Mouse (Mus musculus) heart, postnatal 14 days (tissue): ENCODE data around the gene Zfp382. TPM values are rescaled to one million over a fixed set of nuclear protein-coding genes. Genes with fewer than 3 reads are reported as not detected.

Experiments
- microRNA-seq, 2 experiments: library from miRNA; unstranded; fragments of <30 nt; microRNA quantifications; one replicate each; pipeline ENCODE4 v1.2.0; 2021 to 2022
- total RNA-seq, 2 experiments: library from RNA; stranded (reverse); gene quantifications; 2 replicates each; pipeline ENCODE4 v1.2.3; 2021

Gene Zfp382
- total RNA-seq, 2 experiments from 2014 or later, result 4.2 to 4.4 TPM

Small RNA genes lying within 50 kb of the gene (microRNA-seq; reads per million reads assigned to microRNA genes)
- 0 reads per million in 2 experiments for gene Gm23368

Other genes with a start within 250 kb of the Zfp382 start
- gene Zfp27, start 215.4 kb upstream of the Zfp382 start, total RNA-seq, result 10 to 100 TPM in 1 of 2 experiments, 1 to 10 TPM in 1; 9.7 to 10.4 TPM
- 1 to 10 TPM; 7.3 to 8.1 TPM for gene Zfp383, start 213.7 kb upstream of the Zfp382 start, total RNA-seq
- gene Zfp74, start 167.9 kb upstream of the Zfp382 start, total RNA-seq, result 1 to 10 TPM; 6.1 to 6.4 TPM
- gene Zfp568, start 138.0 kb upstream of the Zfp382 start, total RNA-seq, result 10 to 100 TPM; 32.0 to 41.7 TPM
- 1 to 10 TPM; 2.2 to 3.3 TPM for gene Zfp14, start 70.6 kb upstream of the Zfp382 start, total RNA-seq
- 1 to 10 TPM; 2.0 to 2.1 TPM for gene Zfp82, start 49.0 kb upstream of the Zfp382 start, total RNA-seq
- gene Gm26920, start 31.5 kb upstream of the Zfp382 start, total RNA-seq, result not detected
- gene Zfp566, start 31.4 kb upstream of the Zfp382 start, total RNA-seq, result 1 to 10 TPM; 1.5 to 1.8 TPM
- gene Zfp260, start 27.2 kb upstream of the Zfp382 start, total RNA-seq, result 10 to 100 TPM; 35.9 to 40.9 TPM
- gene Zfp146, start 47.8 kb downstream of the Zfp382 start, total RNA-seq, result 10 to 100 TPM; 29.6 to 34.9 TPM
- 1,000 to 10,000 TPM; 1,873 to 1,882 TPM for gene Cox7a1, start 62.2 kb downstream of the Zfp382 start, total RNA-seq
- 100 to 1,000 TPM; 285 to 301 TPM for gene Capns1, start 76.9 kb downstream of the Zfp382 start, total RNA-seq
- gene Polr2i, start 110.0 kb downstream of the Zfp382 start, total RNA-seq, result 10 to 100 TPM; 52.8 to 55.5 TPM
- gene Tbcb, start 110.3 kb downstream of the Zfp382 start, total RNA-seq, result 10 to 100 TPM; 47.4 to 60.8 TPM
- not detected for gene Ovol3, start 113.8 kb downstream of the Zfp382 start, total RNA-seq
- gene Thap8, start 158.2 kb downstream of the Zfp382 start, total RNA-seq, result under 1 TPM; 0.22 to 0.43 TPM
- gene Wdr62, start 158.5 kb downstream of the Zfp382 start, total RNA-seq, result 1 to 10 TPM; 2.7 to 2.9 TPM
- gene Clip3, start 169.8 kb downstream of the Zfp382 start, total RNA-seq, result 10 to 100 TPM in 1 of 2 experiments, 1 to 10 TPM in 1; 7.0 to 14.1 TPM
- 10 to 100 TPM; 22.0 to 23.0 TPM for gene Alkbh6, start 186.8 kb downstream of the Zfp382 start, total RNA-seq
- gene Syne4, start 192.9 kb downstream of the Zfp382 start, total RNA-seq, result 1 to 10 TPM; 1.4 to 1.8 TPM
- under 1 TPM; 0.85 to 0.88 TPM for gene E130208F15Rik, start 199.8 kb downstream of the Zfp382 start, total RNA-seq
- gene Sdhaf1, start 202.0 kb downstream of the Zfp382 start, total RNA-seq, result 10 to 100 TPM; 12.1 to 12.8 TPM
- 1 to 10 TPM in 1 of 2 experiments, under 1 TPM in 1; 0.83 to 1.2 TPM for gene Lrfn3, start 240.8 kb downstream of the Zfp382 start, total RNA-seq